Mouse (Mus musculus): ENCODE results near the gene Nudt6. TPM values are rescaled to one million over a fixed set of nuclear protein-coding genes. Genes with fewer than 3 reads are reported as not detected.

Nudt6 gene
- polyA plus RNA-seq, 1 experiment: 26.0 TPM

DNA sequence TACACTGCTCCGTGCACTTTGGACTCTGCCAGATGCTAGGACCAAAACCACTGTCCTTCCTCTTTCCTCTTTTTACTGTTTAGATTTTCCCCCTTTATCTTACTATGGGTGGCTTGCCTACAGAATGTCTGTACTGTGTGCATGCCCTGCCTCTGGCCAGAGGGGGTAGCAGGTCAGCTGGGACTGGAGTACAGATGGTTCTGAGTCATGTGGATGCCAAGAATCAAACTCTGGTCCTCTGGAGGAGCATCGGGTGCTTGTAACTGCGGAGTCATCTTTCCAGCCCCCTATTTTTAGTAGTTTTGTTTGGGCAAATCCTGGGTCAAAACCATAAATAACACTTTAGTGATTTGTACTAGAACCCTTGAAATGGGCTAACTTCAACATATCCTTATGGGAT, 6.6 kb downstream of the Nudt6 start:
- TF ChIP-seq CTCF (conservative IDR thresholded peaks at IDR 0.05; ENCODE audit: insufficient read depth, insufficient read length, low read depth, low read length) (no peak), POLR2A (IDR thresholded peaks at IDR 0.05; ENCODE audit: low read depth, low read length) (no peak)
- Histone ChIP-seq H3K4me1 (ENCODE audit: control insufficient read depth, insufficient read depth, low read length) (no peaks in the 10 kb centered on the region), H3K36me3 (ENCODE audit: control insufficient read depth, insufficient read depth, low read length) (no peaks in the 10 kb centered on the region), H3K27ac (ENCODE audit: insufficient read depth, low read depth, low read length) (no peak overlapping the region), H3K27me3 (replicated peaks; ENCODE audit: control insufficient read depth, insufficient read depth, low read length) (no peaks in the 10 kb centered on the region), H3K4me3 (ENCODE audit: insufficient read depth, low read depth, low read length) (no peak overlapping the region)
- no peak for DNase-seq
- WGBS: 85% methylated on average over 3 of the region's 3 CpGs

GRCm38 (mm10) chr3:37407598-37407997, 12.4 kb downstream of the Nudt6 start:
- Histone ChIP-seq H3K27ac (ENCODE audit: insufficient read depth, low read depth, low read length) (no peak overlapping the region), H3K36me3 (ENCODE audit: control insufficient read depth, insufficient read depth, low read length) (no peaks in the 10 kb centered on the region), H3K27me3 (replicated peaks; ENCODE audit: control insufficient read depth, insufficient read depth, low read length) (no peaks in the 10 kb centered on the region), H3K4me3 (ENCODE audit: insufficient read depth, low read depth, low read length) (no peak overlapping the region), H3K4me1 (ENCODE audit: control insufficient read depth, insufficient read depth, low read length) (no peaks in the 10 kb centered on the region)
- no peak for TF ChIP-seq POLR2A (IDR thresholded peaks at IDR 0.05; ENCODE audit: low read depth, low read length)
- no peak for TF ChIP-seq CTCF (conservative IDR thresholded peaks at IDR 0.05; ENCODE audit: insufficient read depth, insufficient read length, low read depth, low read length)
- DNase-seq: no peak

DNA sequence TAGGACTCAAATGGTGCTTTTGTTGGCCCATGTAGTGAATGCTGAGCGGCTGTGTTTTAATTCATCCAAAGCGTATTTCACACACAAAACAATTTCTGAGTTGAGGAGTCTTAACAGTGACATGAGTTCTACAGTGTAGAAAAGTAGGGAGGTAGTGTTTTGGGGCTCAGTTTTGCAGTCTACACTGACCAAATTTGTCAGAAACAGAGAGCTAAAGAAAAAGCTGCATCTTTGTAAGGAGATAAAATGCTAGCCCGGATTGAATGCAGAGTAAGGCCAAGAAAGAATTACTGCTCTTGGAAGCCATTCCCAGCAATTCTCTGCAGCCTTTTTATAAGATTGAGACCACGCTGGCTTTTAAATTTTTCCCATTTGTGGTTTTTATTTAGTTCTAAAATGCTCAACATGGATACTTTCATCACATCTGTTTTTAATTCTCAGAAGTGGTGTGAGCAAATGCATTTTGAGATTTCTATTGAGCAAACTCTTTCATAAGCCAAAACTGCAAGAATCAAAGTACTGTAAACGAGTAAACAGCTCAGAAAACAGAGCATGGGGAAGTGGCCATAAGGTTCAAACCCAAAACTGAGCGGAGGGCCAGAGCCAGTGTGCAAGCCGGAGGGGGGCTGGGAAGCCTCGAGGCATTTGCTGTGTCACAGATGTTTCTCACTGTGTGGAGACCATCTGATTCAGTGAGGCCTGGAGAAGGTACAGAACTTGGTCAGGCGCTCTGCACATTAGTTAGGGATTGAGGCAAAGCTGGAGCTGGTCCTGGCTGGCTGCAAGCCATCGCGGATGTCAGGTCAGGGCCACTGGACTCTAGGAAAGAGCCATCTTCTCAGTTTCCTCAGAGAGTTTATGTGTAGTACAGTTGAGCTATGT, 18.0 kb downstream of the Nudt6 start:
- Histone ChIP-seq H3K36me3 (ENCODE audit: control insufficient read depth, insufficient read depth, low read length) (no peaks in the 10 kb centered on the region), H3K4me1 (ENCODE audit: control insufficient read depth, insufficient read depth, low read length) (no peaks in the 10 kb centered on the region), H3K27ac (ENCODE audit: insufficient read depth, low read depth, low read length) (0 out of 2 replicates have a peak overlapping the region, but pooled peaks have one; percentile 3), H3K27me3 (replicated peaks; ENCODE audit: control insufficient read depth, insufficient read depth, low read length) (no peaks in the 10 kb centered on the region), H3K4me3 (ENCODE audit: insufficient read depth, low read depth, low read length) (no peak overlapping the region)
- DNase-seq: peak; percentile 60
- TF ChIP-seq POLR2A (IDR thresholded peaks at IDR 0.05; ENCODE audit: low read depth, low read length) (no peak), CTCF (conservative IDR thresholded peaks at IDR 0.05; ENCODE audit: insufficient read depth, insufficient read length, low read depth, low read length) (no peak)
- WGBS: 76% methylated on average over 11 of the region's 11 CpGs

DNA sequence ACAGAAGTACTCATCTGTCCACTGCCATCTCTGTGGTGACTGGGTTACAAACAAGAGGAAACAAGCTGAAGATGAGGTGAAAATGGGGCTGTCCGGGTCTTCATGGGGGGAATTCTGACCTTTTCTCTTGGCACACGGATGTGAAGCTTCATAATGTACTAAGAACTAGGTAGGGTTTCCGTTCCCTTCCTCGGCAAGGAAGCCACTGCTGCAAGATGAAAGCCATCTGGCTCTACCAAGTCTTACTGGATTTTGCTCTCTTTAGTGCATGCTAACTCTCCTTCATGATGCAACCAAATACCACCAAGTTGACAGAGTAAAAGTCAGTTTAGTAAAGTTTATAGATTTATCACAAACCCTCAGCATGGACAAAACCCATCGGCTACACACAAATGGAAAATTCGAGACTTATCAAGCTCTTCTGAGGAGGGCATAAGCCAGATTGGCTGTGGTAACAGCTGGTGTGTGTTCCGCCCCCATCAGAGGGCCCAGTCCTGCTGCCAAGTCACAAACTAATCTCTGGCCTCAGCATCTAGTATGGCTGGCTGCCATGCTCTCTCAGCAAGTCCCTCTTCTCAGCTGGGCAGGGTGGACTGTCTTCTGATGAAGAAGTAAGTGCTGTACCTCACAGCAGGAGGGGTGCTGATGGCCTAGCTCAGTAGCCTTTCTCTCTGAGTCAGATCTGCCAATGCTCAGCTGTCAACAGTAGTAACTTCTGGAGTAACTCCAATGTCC, 21.2 kb downstream of the Nudt6 start:
- no peak overlapping the region for H3K4me3 ChIP-seq (ENCODE audit: insufficient read depth, low read depth, low read length)
- no peaks in the 10 kb centered on the region for H3K27me3 ChIP-seq (replicated peaks; ENCODE audit: control insufficient read depth, insufficient read depth, low read length)
- DNase-seq: peak; percentile 16
- H3K36me3 ChIP-seq (ENCODE audit: control insufficient read depth, insufficient read depth, low read length): no peaks in the 10 kb centered on the region
- H3K27ac ChIP-seq (ENCODE audit: insufficient read depth, low read depth, low read length): no peak overlapping the region
- 74% methylated on average over 7 of the region's 7 CpGs for WGBS
- TF ChIP-seq CTCF (conservative IDR thresholded peaks at IDR 0.05; ENCODE audit: insufficient read depth, insufficient read length, low read depth, low read length): no peak
- no peak for TF ChIP-seq POLR2A (IDR thresholded peaks at IDR 0.05; ENCODE audit: low read depth, low read length)
- no peaks in the 10 kb centered on the region for H3K4me1 ChIP-seq (ENCODE audit: control insufficient read depth, insufficient read depth, low read length)

DNA sequence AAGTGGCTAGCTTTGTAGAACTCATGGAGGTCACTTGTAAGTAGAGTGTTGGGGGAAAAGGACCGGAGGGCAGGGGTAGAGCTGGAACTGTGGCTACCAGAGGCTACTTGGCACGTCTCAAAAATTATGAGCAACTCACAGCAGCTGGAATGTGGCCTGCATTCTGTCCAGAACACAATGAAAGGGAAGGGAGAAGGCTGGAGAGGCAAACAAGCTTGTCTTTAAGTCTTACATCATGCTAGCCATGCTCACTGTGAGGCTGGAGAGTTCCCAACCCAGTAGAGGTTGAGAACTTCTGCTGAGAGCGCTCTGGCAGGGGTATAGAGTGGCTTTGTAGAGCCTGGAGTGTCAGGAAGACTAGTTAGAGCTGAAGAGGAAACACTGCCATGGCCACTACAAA, 22.4 kb downstream of the Nudt6 start:
- no peaks in the 10 kb centered on the region for H3K36me3 ChIP-seq (ENCODE audit: control insufficient read depth, insufficient read depth, low read length)
- H3K4me3 ChIP-seq (ENCODE audit: insufficient read depth, low read depth, low read length): no peak overlapping the region
- H3K27ac ChIP-seq (ENCODE audit: insufficient read depth, low read depth, low read length): no peak overlapping the region
- no peaks in the 10 kb centered on the region for H3K27me3 ChIP-seq (replicated peaks; ENCODE audit: control insufficient read depth, insufficient read depth, low read length)
- no peak for DNase-seq
- TF ChIP-seq CTCF (conservative IDR thresholded peaks at IDR 0.05; ENCODE audit: insufficient read depth, insufficient read length, low read depth, low read length): no peak
- no peak for TF ChIP-seq POLR2A (IDR thresholded peaks at IDR 0.05; ENCODE audit: low read depth, low read length)
- 79% methylated on average over 3 of the region's 3 CpGs for WGBS
- no peaks in the 10 kb centered on the region for H3K4me1 ChIP-seq (ENCODE audit: control insufficient read depth, insufficient read depth, low read length)

DNA sequence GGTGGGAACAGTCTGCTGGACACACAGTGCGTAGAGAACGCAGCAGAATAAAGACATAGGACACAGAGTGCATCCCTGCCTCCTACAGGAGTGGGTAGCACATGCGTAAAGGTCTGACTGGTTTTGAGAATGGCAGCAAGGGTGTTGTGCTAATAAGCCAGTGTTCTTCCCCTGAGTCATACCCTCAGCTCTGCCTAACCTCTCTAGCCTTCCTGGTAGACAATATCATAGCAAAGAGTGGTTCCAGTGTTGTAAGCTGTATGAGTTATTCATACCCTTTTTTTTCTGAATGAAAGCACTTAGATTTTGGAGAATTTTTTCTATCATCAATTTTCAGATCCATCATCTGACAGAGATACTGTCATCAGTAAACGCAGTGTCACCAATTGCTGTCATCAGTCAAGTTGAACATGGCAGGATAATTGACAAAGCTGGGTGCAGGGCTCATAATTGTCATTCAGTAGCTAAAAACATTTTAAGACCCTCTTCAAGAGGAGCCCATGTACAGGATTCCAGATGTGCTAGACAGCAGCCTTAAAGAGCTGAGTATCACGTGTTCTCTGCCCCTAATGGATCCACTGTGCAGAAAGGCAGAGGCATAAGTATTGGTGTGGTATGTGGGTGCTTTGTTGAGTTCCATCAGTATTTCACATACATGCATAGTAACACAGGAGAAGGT, 22.9 kb downstream of the Nudt6 start:
- TF ChIP-seq CTCF (conservative IDR thresholded peaks at IDR 0.05; ENCODE audit: insufficient read depth, insufficient read length, low read depth, low read length) (no peak), POLR2A (IDR thresholded peaks at IDR 0.05; ENCODE audit: low read depth, low read length) (no peak)
- Histone ChIP-seq H3K4me3 (ENCODE audit: insufficient read depth, low read depth, low read length) (no peak overlapping the region), H3K27me3 (replicated peaks; ENCODE audit: control insufficient read depth, insufficient read depth, low read length) (no peaks in the 10 kb centered on the region), H3K4me1 (ENCODE audit: control insufficient read depth, insufficient read depth, low read length) (no peaks in the 10 kb centered on the region), H3K36me3 (ENCODE audit: control insufficient read depth, insufficient read depth, low read length) (no peaks in the 10 kb centered on the region), H3K27ac (ENCODE audit: insufficient read depth, low read depth, low read length) (no peak overlapping the region)
- WGBS: 96% methylated on average over 5 of the region's 5 CpGs
- no peak for DNase-seq

- TF ChIP-seq POLR2A (IDR thresholded peaks at IDR 0.05; ENCODE audit: low read depth, low read length) (no peak), CTCF (conservative IDR thresholded peaks at IDR 0.05; ENCODE audit: insufficient read depth, insufficient read length, low read depth, low read length) (no peak)
- DNase-seq: no peak
Observed at GRCm38 (mm10) chr3:37387310-37387709, 32.7 kb downstream of the Nudt6 start.

More at GRCm38 (mm10) chr3:37387310-37387709, 32.7 kb downstream of the Nudt6 start:
- Histone ChIP-seq H3K4me3 (ENCODE audit: insufficient read depth, low read depth, low read length) (no peak overlapping the region), H3K27ac (ENCODE audit: insufficient read depth, low read depth, low read length) (no peak overlapping the region), H3K36me3 (ENCODE audit: control insufficient read depth, insufficient read depth, low read length) (no peaks in the 10 kb centered on the region), H3K4me1 (ENCODE audit: control insufficient read depth, insufficient read depth, low read length) (no peaks in the 10 kb centered on the region), H3K27me3 (replicated peaks; ENCODE audit: control insufficient read depth, insufficient read depth, low read length) (no peaks in the 10 kb centered on the region)
- 79% methylated on average over 6 of the region's 6 CpGs for WGBS
